Mouse (Mus musculus) liver, embryonic 14.5 days (tissue): ENCODE measurements around the gene Nectin2.

Experiments
- CTCF ChIP-seq: IDR thresholded peaks from 2 replicates; pipeline ENCODE4 v1.5.1; 2016; ENCODE audit warnings: antibody characterized with exemption, low read depth, control low read depth
- EP300 ChIP-seq: IDR thresholded peaks from 2 replicates; pipeline ENCODE4 v1.6.1; 2016; ENCODE audit warnings: antibody characterized with exemption, low read depth

DNA sequence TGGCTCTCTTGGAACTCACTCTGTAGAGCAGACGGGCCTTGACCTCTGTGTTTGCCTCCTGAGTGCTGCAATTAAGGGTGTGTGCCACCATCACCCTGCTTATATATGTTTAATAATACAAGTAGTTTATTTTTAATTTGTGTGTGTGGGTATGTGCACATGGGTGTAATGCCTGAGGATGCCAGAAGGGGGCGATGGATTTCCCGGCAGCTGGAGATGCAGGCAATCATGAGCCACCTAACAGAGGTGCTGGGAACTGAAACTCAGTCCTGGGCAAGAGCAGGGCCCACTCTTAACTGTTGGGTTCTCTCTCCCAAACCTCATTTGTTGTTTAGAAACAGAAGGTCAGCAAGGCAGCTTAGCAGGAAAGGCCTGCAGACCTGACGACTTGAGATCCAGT, 29.6 kb upstream of the Nectin2 start:
- peak; percentile 60 for TF ChIP-seq CTCF
- no peak for TF ChIP-seq EP300
